In the genomic region with DNA sequence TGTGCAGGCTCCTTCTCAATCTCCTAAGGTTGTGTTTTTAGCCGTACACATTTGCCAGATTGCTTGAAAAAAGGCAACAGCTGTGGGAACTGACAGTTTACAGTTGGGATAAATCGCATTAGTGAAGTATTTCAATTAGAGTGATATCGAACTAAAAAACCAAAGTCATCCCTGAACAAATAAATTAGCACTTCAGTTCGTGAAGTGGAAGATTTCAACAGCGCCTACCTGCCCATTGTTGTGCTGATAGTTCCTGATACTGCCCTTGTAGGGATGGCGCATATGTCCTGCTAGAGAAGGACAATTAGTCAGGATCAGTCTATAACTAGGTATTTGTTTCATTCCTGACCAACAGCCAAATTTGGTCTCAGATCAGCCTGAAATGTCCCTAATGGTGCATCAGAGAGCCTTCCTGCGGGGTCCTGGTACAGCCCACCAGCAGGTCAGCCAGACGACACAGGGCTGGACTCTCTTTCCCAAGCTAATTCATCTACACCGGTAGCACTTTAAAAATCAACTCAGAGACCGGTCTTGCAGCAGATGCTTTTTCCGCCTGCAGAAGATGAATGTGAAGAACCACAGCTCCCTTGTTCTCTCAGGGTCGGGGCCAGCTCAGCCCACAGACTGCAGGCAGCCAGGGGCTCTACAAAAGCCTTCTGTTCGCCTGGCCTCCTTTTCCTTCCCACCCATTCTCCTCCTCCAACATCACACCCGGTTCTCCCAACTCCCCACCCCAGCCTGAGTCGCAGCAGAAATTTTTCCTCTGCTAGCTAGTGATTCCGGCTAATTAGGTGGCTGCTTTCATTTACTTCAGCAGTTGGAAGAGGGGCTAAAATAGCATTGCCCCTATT, we compare ENCODE assay signal across 8 mouse cellular contexts.
A peak's percentile ranks its signal among the peaks of the same experiment; 100 is the strongest.
DNase-seq lines count a peak whose midpoint lies in the region; ATAC-seq and TF ChIP-seq lines count a peak whose summit lies in the region.

No protein-coding gene starts in this region.

- H3K36me3 ChIP-seq in megakaryocyte, embryonic 14.5 days (replicated peaks; ENCODE audit: low read length): no peaks in the 10 kb centered on the region
- no peaks in the 10 kb centered on the region for H3K36me3 ChIP-seq in embryonic facial prominence, embryonic 13.5 days
- H3K36me3 ChIP-seq in heart, embryonic 12.5 days: no peaks in the 10 kb centered on the region
- H3K36me3 ChIP-seq in lung, embryonic 14.5 days (ENCODE audit: insufficient read depth): no peaks in the 10 kb centered on the region

- peak overlapping the region; percentile 60 for H3K4me2 ChIP-seq in embryonic facial prominence, embryonic 13.5 days
- H3K4me2 ChIP-seq in heart, embryonic 12.5 days: peak overlapping the region; percentile 94
- H3K4me2 ChIP-seq in lung, embryonic 14.5 days: peak overlapping the region; percentile 56

- H3K4me1 ChIP-seq in megakaryocyte, embryonic 14.5 days: peaks cover 19% of the 10 kb centered on the region
- peaks cover 13% of the 10 kb centered on the region; the same call in 1 of the 2 replicates for H3K4me1 ChIP-seq in embryonic facial prominence, embryonic 13.5 days
- H3K4me1 ChIP-seq in heart, embryonic 12.5 days (replicated peaks): peaks cover 8% of the 10 kb centered on the region; the same call in 1 of the 2 replicates
- H3K4me1 ChIP-seq in lung, embryonic 14.5 days (ENCODE audit: insufficient read depth): peaks cover 3% of the 10 kb centered on the region; the same call in 1 of the 2 replicates

- no peak for ATAC-seq in megakaryocyte, adult 5-6 weeks (ENCODE audit: poor library complexity, severe bottlenecking)
- no peak for ATAC-seq in embryonic facial prominence, embryonic 13.5 days (ENCODE audit: insufficient number of reproducible peaks, insufficient read depth, low FRiP score, low TSS enrichment, low read depth)
- ATAC-seq in heart, embryonic 12.5 days (ENCODE audit: insufficient number of reproducible peaks, low FRiP score): peak; percentile 67
- ATAC-seq in lung, embryonic 14.5 days (ENCODE audit: insufficient read depth): peak; percentile 75
- ATAC-seq in erythroid progenitor cell, adult 5-6 weeks (replicated peaks; ENCODE audit: low FRiP score, poor library complexity, severe bottlenecking): no peak

- DNase-seq in layer of hippocampus, adult 9-11 months: peak; percentile 90
- peak; percentile 64 for DNase-seq in lung, embryonic 14.5 days
- DNase-seq in retina, postnatal 1 day: peak; percentile 95

- H3K27me3 ChIP-seq in megakaryocyte, embryonic 14.5 days (replicated peaks): peaks cover 14% of the 10 kb centered on the region
- peaks cover 42% of the 10 kb centered on the region for H3K27me3 ChIP-seq in embryonic facial prominence, embryonic 13.5 days
- peaks cover 41% of the 10 kb centered on the region for H3K27me3 ChIP-seq in heart, embryonic 12.5 days (replicated peaks)
- no peaks in the 10 kb centered on the region for H3K27me3 ChIP-seq in lung, embryonic 14.5 days (ENCODE audit: insufficient read depth, low read length)

- no peak for TF ChIP-seq CTCF in lung, embryonic 14.5 days (IDR thresholded peaks at IDR 0.05; ENCODE audit: low read depth)

- 14% methylated on average over 16 of the region's 16 CpGs for WGBS in embryonic facial prominence, embryonic 13.5 days
- whole genome bisulfite sequencing in heart, embryonic 12.5 days: 22% methylated on average over 16 of the region's 16 CpGs
- WGBS in lung, embryonic 14.5 days: 15% methylated on average over 16 of the region's 16 CpGs

- 0 out of 2 replicates have a peak overlapping the region, but pooled peaks have one; percentile 40 for H3K9ac ChIP-seq in embryonic facial prominence, embryonic 13.5 days
- peak overlapping the region; percentile 57 for H3K9ac ChIP-seq in heart, embryonic 12.5 days
- H3K9ac ChIP-seq in lung, embryonic 14.5 days: no peak overlapping the region; the same call in 1 of the 2 replicates

- H3K27ac ChIP-seq in embryonic facial prominence, embryonic 13.5 days: peak overlapping the region; percentile 22; the same call in 1 of the 2 replicates
- H3K27ac ChIP-seq in heart, embryonic 12.5 days (ENCODE audit: poor library complexity, severe bottlenecking): no peak overlapping the region
- no peak overlapping the region for H3K27ac ChIP-seq in lung, embryonic 14.5 days (ENCODE audit: low read depth)

- peaks cover 14% of the 10 kb centered on the region for H3K9me3 ChIP-seq in megakaryocyte, embryonic 14.5 days
- no peaks in the 10 kb centered on the region for H3K9me3 ChIP-seq in embryonic facial prominence, embryonic 13.5 days
- H3K9me3 ChIP-seq in heart, embryonic 12.5 days (replicated peaks): no peaks in the 10 kb centered on the region
- no peaks in the 10 kb centered on the region for H3K9me3 ChIP-seq in lung, embryonic 14.5 days (ENCODE audit: low read depth, low read length)

- H3K4me3 ChIP-seq in megakaryocyte, embryonic 14.5 days (replicated peaks): peak overlapping the region; percentile 89
- H3K4me3 ChIP-seq in embryonic facial prominence, embryonic 13.5 days: peak overlapping the region; percentile 33
- H3K4me3 ChIP-seq in heart, embryonic 12.5 days: peak overlapping the region; percentile 50
- peak overlapping the region; percentile 23 for H3K4me3 ChIP-seq in lung, embryonic 14.5 days (ENCODE audit: low read depth, low read length)

Comparison
In these comparisons a context has a peak if more than half of its experiments do, and no peak if none do; other contexts are left out.
1. H3K4me3 ChIP-seq: peak in every context shown above with its lines; median percentile 89 in megakaryocyte, embryonic 14.5 days; 50 in heart, embryonic 12.5 days; 33 in embryonic facial prominence, embryonic 13.5 days; 23 in lung, embryonic 14.5 days.
2. ATAC-seq: peak in heart, embryonic 12.5 days (single experiment) and lung, embryonic 14.5 days (single experiment); none in megakaryocyte, adult 5-6 weeks (single experiment), embryonic facial prominence, embryonic 13.5 days (single experiment) and erythroid progenitor cell, adult 5-6 weeks (single experiment).
3. Peak in every context shown above with its lines, with median percentiles within 50 percentile points of each other: H3K4me2 ChIP-seq and DNase-seq.